Mouse (Mus musculus) duodenum, adult 2 months (tissue): ENCODE results near the gene Otol1. TPM values are rescaled to one million over a fixed set of nuclear protein-coding genes. Genes with fewer than 3 reads are reported as not detected.

Experiments used
- polyA plus RNA-seq: library from polyadenylated mRNA; depleted of rRNA; stranded (reverse); fragments of >200 nt; gene quantifications from 2 replicates; pipeline ENCODE4 v1.2.3, GENCODE M21; 2012; ENCODE audit warnings: low replicate concordance; rRNA removed

Otol1 gene
- not detected in 2 replicates for polyA plus RNA-seq

GRCm38 (mm10) chr3:70007313-70007712 is at the start of gene Otol1:
Otol1 (plus strand) TSS chr3:70007613.

Other genes starting within 250 kb of the Otol1 start
- 0.15 and 37.0 TPM in 2 replicates for gene Sptssb, start 147.7 kb upstream of the Otol1 start, polyA plus RNA-seq